Mouse (Mus musculus) T-helper 1 cell (primary cell): ENCODE data around the gene Enpp6.
"Not testable (repeated sequence)": the region's sequence is repeated elsewhere in the genome, so short reads cannot be mapped to it uniquely, and the experiment has no call there.

Source experiments
- in situ Hi-C: fragments of 300-600 bp; cut with MboI, MseI; formaldehyde crosslinking; loops from one replicate; pipeline ENCODE4 v1.15.1; 2025; ENCODE audit warnings: high pct_unique_total_duplicates

Enpp6 gene

DNA sequence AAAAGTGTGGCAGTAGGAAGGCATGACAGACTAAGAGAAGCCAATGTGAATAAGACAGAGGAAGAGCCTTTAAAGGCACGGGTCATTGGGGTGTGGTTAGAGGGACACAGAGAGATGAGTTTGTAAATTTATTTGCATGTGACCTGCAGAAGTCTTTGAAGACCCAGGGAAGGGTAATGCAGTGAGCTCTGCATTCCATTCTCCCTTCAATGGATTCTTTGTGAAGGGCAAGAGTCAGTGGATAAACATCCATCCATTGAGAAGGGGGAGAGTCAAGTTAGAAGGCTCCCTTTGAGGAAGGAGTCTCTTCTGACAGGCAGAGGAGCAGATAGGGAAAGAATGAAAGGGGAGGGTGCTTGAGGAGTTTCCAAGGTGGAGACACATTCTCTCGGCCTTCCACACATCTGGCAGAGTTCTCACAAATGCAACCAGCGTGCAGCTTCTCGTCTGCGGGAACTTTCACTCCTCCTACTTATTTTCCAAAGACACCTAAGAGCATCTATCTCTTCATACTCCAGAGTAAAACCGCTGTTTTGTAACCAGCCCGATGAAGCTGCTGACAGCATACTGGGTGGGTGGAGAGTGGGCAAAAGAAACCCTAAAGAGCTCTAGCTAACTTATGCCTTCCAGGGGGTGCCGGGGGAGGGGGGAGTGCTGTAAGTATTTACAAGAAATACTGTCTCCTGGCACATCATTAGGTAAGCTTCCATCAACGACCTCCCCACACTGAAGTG is 9.4 kb downstream of the Enpp6 start:
- in situ Hi-C loops, result no loop called here

DNA sequence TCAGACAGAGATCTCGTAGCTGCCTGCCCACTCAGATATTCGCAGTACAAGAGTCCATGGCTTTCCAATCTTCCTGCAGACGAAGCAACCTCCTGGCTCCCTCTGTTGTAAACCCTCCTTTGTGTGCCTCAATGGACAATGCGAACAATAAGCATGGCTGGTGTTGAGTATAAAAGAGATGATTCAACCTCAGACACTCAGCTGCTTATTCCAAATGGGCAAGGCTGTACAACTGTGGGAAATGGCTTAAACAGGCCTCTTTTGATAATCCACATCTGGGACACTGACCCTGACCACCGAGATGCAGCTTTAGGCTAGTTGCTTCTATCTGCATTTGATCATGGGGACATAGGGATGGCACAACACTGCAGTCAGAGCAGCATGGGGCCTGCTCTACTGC is 19.0 kb downstream of the Enpp6 start:
- in situ Hi-C loops, result no loop called here

GRCm38 (mm10) chr8:47006785-47007184 is 20.1 kb downstream of the Enpp6 start:
- in situ Hi-C loops, result no loop called here

DNA sequence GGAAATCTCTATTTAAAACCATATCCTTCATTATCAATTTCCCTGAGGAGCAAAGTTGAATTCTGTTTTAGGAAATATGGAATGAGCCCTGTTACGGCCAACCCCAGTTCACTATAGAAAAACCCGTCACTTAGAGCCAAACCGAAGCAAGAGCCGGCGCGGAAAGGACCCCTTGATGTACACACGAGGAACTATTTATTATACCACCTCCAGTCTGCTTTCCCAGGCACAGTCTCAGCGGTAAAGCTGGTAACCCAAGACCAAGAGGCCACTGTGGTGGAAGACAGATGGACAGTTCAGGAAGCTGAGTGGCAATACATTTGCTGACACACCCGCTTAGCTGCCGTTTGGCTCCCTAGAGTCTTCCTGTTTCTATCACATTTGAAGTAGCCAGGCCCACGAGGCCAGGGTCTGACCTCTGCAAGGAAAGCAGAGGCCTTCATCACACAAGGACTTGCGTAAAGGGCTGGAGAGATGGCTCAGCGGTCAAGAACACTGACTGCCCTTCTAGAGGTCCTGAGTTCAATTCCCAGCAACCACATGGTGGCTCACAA is 21.6 kb downstream of the Enpp6 start:
- in situ Hi-C loops, result no loop called here

GRCm38 (mm10) chr8:47016268-47016946 is 29.7 kb downstream of the Enpp6 start:
- in situ Hi-C loops, result loop anchor here (5.0 kb wide), 2 partner anchors 126 to 356 kb away; no protein-coding TSS in a partner anchor

- in situ Hi-C loops, result no loop called here
Observed at GRCm38 (mm10) chr8:47021135-47021555, 34.5 kb downstream of the Enpp6 start.

DNA sequence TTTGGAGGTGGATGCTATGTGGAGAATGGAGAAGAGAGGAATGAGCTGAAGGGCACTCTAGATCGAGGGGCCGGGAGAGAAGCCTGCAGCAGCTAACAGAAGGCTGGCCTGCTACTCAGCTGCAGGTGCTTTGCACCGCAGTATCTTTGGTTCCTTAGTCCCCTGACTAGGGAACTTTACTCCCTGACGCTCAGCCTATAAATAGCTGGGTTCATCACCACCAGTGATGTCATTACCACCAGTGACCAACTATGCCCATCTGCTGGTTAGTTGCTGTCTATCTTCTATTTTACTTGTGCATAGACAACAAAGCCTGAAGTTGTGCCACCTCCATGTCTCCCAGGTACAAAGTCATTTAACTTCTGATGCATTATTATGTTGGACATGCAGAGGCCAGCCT is 37.9 kb downstream of the Enpp6 start:
- in situ Hi-C loops, result no loop called here

DNA sequence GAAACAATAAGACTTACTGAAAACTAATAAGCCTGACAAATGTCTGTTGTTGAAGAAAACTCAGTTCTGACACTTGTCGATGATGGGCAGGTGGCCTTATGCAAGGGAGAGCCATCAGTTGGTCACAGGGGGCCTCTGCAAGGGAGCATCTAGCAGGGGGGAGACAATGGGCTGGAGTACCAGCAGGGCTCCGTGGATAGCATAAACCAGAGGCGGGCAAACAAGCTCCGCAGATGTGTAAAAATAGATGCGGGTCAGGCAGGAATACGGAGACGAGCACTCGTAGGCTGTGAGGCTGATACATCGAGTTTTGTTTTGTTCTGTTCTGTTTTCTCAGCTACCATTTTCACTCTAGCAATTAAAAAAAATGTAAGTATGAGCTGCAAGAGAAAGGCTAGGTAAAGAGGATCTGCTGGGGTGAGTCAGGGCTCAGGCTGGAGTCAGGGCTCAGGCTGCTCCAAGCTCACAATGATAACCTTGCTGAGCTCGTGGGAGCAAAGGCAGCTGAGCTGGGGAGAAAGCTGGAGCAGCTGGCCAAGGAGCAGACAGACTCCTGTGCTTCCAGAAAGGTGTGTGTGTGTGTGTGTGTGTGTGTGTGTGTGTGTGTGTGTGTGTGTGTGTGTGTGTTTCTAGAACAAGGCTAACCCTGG is 40.3 kb downstream of the Enpp6 start:
- in situ Hi-C loops, result no loop called here

- in situ Hi-C loops, result no loop called here
Observed at GRCm38 (mm10) chr8:47028474-47028873, 41.8 kb downstream of the Enpp6 start.

GRCm38 (mm10) chr8:47030321-47030720 is 43.6 kb downstream of the Enpp6 start:
- in situ Hi-C loops, result no loop called here

GRCm38 (mm10) chr8:47032081-47032480 is 45.4 kb downstream of the Enpp6 start:
- in situ Hi-C loops, result no loop called here

DNA sequence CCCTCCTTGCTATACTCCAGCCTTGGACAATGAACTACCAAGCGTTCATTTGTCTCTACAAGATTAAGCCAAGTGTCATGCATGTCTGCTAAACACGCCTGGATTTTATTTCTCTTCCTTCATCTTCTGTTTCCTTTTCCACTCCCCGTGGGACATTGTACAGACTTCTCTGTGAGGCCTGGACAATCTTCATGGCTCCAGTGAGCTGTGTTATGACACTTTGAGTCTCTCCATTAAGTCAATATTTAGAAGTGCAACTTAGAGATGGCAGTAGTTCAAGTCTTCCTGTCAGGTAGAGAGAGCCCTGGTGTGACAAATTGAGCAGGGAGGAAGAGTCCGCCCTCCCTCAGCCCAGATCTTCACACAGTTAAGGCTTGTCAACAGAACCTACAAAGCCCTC is 47.3 kb downstream of the Enpp6 start:
- in situ Hi-C loops, result no loop called here

GRCm38 (mm10) chr8:47036501-47036900 is 49.8 kb downstream of the Enpp6 start:
- in situ Hi-C loops, result no loop called here

- in situ Hi-C loops, result no loop called here
Observed at GRCm38 (mm10) chr8:47037405-47037804, 50.7 kb downstream of the Enpp6 start.

DNA sequence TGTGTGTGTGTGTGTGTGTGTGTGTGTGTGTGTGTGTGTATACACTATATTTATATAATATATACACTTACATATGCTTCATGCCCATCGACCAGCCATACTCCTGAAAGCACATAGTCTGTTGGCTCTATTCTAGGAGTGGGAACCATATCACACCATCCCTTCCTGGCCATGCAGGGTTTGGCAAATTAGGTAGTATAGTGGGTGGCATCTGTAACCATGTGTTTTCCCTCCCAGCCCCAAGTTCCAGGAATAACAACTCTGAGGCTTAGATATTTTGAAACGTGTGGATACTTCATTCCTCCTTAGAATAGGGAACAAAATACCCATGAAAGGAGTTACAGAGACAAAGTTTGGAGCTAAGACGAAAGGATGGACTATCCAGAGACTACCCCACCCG is 53.5 kb downstream of the Enpp6 start:
- in situ Hi-C loops, result not testable (repeated sequence)

DNA sequence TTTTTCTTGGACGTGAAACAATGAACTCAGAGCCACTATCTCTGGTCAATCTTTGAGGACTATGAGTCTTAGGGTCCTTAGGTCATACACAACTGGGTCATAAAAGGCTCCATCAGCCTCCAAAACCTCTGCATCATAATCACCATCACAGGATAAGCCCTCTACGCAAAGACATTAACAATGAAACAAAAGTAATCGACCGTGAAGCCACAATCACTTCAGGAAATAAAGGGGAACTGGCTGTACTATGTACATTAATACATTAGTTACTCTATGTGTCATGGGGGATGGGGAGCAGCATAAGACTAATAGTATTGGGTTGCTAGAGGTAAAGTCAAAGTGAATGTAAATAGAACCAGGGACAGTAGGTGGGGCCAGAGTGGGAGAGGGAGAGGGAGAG is 59.7 kb downstream of the Enpp6 start:
- in situ Hi-C loops, result no loop called here

GRCm38 (mm10) chr8:47047146-47047545 is 60.5 kb downstream of the Enpp6 start:
- in situ Hi-C loops, result no loop called here

DNA sequence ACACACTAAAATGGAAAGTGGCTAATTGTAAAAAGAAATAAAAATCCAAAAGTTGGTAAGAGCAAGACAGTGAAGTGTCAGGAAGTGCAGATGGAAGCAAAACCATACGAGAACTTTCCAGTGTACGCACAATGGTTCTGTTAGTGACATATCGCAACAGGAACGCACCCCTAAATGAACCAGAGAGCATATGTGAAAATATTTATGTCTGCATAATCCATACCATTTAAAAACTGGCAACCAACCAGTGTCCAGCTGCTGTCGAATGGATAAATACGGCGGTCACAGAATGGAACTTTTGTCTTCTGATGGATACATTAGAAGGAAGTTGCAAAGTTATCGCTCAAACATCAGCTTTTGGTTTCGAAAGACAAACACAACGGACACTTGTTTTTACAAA is 61.9 kb downstream of the Enpp6 start:
- in situ Hi-C loops, result no loop called here

- in situ Hi-C loops, result no loop called here
Observed at GRCm38 (mm10) chr8:47052643-47053042, 66.0 kb downstream of the Enpp6 start.

DNA sequence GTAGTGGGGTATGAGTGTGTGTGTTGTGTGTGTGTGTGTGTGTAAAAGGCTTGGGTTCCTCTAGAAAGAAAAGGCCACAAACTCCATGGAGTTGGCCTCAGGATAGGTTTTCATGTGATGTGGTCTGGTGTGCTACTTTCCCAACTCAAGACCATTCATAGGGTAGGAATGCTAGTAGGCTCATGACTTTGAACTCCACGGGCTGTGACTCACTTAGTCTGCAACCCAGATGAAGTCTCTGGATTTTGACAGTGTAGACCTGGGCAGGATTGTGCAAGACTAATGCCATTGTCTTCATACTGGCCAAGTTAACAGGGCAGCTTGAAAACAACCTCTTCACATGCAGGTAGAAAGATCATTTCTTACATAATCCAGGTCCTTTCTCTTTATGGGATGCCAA is 69.4 kb downstream of the Enpp6 start:
- in situ Hi-C loops, result no loop called here

- in situ Hi-C loops, result no loop called here
Observed at GRCm38 (mm10) chr8:47058526-47058925, 71.8 kb downstream of the Enpp6 start.

DNA sequence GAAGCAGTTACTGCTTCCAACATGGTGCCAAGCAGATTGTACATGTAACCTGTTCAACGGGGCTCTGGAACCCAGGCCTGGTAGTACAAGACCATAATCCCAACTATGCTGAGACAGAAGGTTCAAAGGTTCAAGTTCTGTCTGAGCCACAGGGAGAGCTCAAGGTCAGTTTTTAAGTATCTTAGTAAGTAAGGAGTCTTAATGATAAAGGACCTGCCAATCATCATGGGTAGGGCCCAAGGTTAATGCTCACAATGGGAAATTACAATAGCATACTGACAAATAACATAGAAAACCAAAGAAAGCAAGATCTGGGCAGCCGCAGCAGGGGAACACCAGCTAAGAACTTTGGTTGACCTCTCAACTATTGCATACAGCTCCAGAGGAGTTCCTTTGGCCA is 72.3 kb downstream of the Enpp6 start:
- in situ Hi-C loops, result no loop called here
